Mouse (Mus musculus): ENCODE data around the gene Olfr901. TPM values are rescaled to one million over a fixed set of nuclear protein-coding genes. Genes with fewer than 3 reads are reported as not detected.
"Not testable (repeated sequence)": the region's sequence is repeated elsewhere in the genome, so short reads cannot be mapped to it uniquely, and the experiment has no call there.

Olfr901 gene
- not detected in 2 replicates for polyA plus RNA-seq (2016; fragmentation: Nextera tagmentation; extraction: Ambion mirVana)

DNA sequence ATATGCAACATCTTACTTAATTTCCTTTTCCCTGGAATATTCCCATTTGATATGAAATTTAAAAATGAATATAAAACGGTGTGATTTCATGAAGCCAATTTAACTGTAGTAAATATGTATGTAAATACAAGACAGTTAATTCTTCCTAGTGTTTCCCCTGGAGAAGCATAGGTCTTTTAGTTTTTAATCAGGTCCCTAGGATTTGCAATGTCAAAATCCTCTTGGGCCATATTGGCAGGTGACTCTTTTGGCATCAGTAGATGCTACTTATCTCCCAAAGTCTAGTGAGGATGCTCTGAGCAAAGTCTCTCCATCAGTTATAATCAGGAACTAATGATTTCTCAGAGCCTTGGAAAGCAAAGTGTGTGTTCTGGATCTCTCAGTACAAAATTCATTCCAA, at the start of gene Olfr901:
Gene Olfr901 (plus strand): TSS at position 301 of the 400 bp plus-strand sequence.
- WGBS, result 79% methylated on average over 1 of the region's 1 CpGs
- no peak for ATAC-seq (ENCODE audit: insufficient number of reproducible peaks, insufficient read depth, low FRiP score, low TSS enrichment, low read depth)
- no peak within 1 kb of the TSS for H3K4me2 ChIP-seq
- no peak within 1 kb of the TSS for H3K27ac ChIP-seq
- H3K27me3 ChIP-seq, result no peaks in the 10 kb centered on the region
- H3K36me3 ChIP-seq, result no peaks in the 10 kb centered on the region
- no peak within 1 kb of the TSS for H3K9ac ChIP-seq (replicated peaks)
- H3K4me1 ChIP-seq (replicated peaks), result no peaks in the 10 kb centered on the region
- H3K9me3 ChIP-seq, result no peaks in the 10 kb centered on the region
- no peak within 1 kb of the TSS for H3K4me3 ChIP-seq (replicated peaks)

DNA sequence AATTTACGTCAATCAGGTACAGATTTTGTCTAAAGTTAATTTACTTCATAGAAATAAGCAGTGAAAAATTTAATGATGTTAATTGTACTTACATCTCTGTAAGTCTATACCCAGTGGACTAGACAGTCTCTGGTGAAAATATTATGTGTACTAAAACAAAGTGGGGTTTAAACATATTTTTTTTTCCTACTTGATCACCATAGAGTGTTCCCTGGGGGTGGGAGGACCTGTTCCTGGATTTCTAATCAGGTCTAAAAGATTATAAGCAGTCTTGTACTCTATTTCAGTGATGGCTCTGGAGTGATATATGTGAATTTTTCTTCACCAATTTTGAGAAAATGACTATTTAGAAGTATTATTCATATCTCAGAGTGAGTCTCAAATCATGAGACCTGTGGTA, 27.9 kb upstream of the Olfr901 start, which contains the start of gene Olfr147:
Gene Olfr147 (plus strand): TSS at position 301 of the 400 bp plus-strand sequence.
- Histone ChIP-seq H3K4me1 (replicated peaks) (no peaks in the 10 kb centered on the region), H3K9me3 (no peaks in the 10 kb centered on the region), H3K4me3 (replicated peaks) (no peak within 1 kb of the TSS), H3K9ac (replicated peaks) (no peak within 1 kb of the TSS), H3K36me3 (no peaks in the 10 kb centered on the region), H3K27ac (no peak within 1 kb of the TSS), H3K4me2 (no peak within 1 kb of the TSS), H3K27me3 (no peaks in the 10 kb centered on the region)
- no peak for ATAC-seq (ENCODE audit: insufficient number of reproducible peaks, insufficient read depth, low FRiP score, low TSS enrichment, low read depth)
- 90% methylated on average over 1 of the region's 1 CpGs for WGBS

DNA sequence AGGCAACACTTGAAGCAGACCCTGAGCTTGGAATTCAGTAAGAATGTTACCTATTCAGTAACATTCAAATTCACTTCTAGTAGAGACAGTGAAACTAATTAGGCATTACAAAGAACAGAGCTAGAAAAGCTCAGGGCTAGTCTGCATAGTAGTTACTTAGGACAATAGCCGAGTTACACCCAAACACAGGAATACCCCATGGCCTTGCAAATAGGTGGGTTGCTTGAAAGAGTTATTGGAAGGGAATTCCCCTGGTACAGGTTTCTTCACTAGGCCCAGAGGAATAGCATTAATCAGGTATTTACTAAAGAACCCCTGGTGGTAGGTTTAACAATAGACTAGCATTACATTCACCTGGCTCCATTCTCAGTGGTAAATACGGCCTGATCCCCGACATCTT, 21.8 kb upstream of the Olfr901 start:
- ATAC-seq (ENCODE audit: insufficient number of reproducible peaks, insufficient read depth, low FRiP score, low TSS enrichment, low read depth); H3K4me2 ChIP-seq: not testable (repeated sequence)
- 83% methylated on average over 3 of the region's 3 CpGs for WGBS

DNA sequence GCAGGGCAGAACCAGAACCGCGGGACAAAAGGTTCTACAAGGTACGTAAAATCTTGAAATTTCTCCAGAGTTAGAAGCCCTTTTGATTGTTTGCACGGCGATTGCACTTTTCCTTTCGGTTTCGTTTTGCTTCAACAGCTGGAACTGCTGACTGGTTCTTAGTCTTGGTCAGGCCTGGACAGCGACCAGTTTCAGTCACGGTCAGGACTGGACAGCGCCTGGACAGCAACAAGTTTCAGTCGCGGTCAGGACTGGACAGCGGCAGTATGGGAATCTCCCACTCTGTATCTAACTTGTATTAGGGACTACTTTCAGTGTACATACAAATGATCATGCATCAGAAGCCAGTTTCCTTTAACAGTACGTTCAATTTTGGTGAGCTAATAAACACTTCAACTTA, 15.8 kb upstream of the Olfr901 start:
- not testable (repeated sequence) for H3K36me3 ChIP-seq; H3K27me3 ChIP-seq; H3K4me2 ChIP-seq; H3K9ac ChIP-seq (replicated peaks); H3K27ac ChIP-seq; H3K4me1 ChIP-seq (replicated peaks); ATAC-seq (ENCODE audit: insufficient number of reproducible peaks, insufficient read depth, low FRiP score, low TSS enrichment, low read depth); H3K4me3 ChIP-seq (replicated peaks)
- 91% methylated on average over 14 of the region's 14 CpGs for WGBS
- peaks cover 18% of the 10 kb centered on the region for H3K9me3 ChIP-seq

More for the DNA sequence above, 21.8 kb upstream of the Olfr901 start:
- H3K36me3 ChIP-seq; H3K4me3 ChIP-seq (replicated peaks); H3K27me3 ChIP-seq; H3K9ac ChIP-seq (replicated peaks); H3K9me3 ChIP-seq; H3K4me1 ChIP-seq (replicated peaks); H3K27ac ChIP-seq: not testable (repeated sequence)

DNA sequence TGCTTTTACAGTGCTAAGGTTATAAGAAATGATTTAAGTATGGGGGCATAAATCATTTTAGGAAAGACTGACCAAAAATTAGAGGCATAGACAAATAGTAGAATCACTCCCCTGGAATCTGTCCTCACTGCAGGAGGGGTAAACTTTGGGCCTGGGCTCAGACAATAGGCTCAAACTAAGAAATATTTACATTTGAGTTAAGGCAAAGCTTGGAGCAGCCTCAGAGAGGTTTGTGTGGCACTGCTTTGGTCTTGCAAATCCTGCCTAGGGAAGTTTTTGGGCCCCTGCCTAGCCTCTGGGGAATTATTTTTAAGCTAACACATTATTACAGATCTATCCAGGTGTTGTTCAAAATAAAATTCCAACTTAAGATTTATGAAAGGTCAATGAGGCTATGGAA, 5.5 kb upstream of the Olfr901 start:
- no peak overlapping the region for H3K4me2 ChIP-seq
- ATAC-seq (ENCODE audit: insufficient number of reproducible peaks, insufficient read depth, low FRiP score, low TSS enrichment, low read depth), result no peak
- no peak overlapping the region for H3K27ac ChIP-seq
- no peak overlapping the region for H3K4me3 ChIP-seq (replicated peaks)
- no peaks in the 10 kb centered on the region for H3K4me1 ChIP-seq (replicated peaks)
- no peak overlapping the region for H3K9ac ChIP-seq (replicated peaks)
- no peaks in the 10 kb centered on the region for H3K27me3 ChIP-seq
- no peaks in the 10 kb centered on the region for H3K9me3 ChIP-seq
- no peaks in the 10 kb centered on the region for H3K36me3 ChIP-seq

DNA sequence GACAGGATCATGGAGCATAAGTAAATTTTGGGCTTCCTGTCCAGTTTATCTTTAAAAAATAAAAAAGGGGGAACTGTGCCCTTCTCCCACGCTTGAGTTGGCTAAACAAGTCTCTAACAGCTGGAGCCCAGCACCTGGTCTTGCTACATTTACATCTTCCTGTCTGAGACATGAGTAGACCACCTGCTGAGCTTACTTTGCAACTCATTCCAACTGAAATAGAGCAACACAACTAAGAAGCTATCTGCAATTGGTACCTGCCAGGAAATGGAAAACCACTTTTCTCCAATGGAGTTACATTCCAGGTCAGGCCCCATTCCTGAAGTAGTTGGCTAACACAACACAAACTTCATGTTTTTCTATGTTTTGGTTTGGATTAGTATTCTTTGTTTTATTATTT, 2.2 kb upstream of the Olfr901 start:
- Histone ChIP-seq H3K27ac (no peak overlapping the region), H3K27me3 (no peaks in the 10 kb centered on the region), H3K9me3 (no peaks in the 10 kb centered on the region), H3K4me3 (replicated peaks) (no peak overlapping the region), H3K4me1 (replicated peaks) (no peaks in the 10 kb centered on the region), H3K9ac (replicated peaks) (no peak overlapping the region), H3K36me3 (no peaks in the 10 kb centered on the region), H3K4me2 (no peak overlapping the region)
- WGBS, result 61% methylated on average over 1 of the region's 1 CpGs
- ATAC-seq (ENCODE audit: insufficient number of reproducible peaks, insufficient read depth, low FRiP score, low TSS enrichment, low read depth), result no peak

DNA sequence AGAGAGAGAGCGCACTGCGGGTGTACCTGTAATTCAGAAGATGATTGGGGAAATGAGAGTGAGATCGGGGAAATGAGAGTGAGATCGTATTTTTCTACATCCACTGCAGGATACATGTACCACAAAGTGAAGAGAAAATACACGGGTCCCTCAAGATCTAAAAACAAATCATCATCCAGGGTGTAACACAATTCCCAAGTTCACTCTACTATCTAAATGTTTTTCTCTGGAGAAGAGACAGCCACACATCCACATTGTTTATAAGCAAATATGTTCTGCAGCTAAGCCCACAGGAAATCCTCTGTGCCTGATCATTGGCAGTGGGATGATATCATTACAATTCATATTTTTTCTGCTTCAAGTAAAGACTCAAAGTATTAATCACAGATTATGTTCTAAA, 18.1 kb downstream of the Olfr901 start, which contains the start of gene Olfr902:
Gene Olfr902 (plus strand): TSS at position 301 of the 400 bp plus-strand sequence.
- WGBS, result 84% methylated on average over 5 of the region's 5 CpGs

DNA sequence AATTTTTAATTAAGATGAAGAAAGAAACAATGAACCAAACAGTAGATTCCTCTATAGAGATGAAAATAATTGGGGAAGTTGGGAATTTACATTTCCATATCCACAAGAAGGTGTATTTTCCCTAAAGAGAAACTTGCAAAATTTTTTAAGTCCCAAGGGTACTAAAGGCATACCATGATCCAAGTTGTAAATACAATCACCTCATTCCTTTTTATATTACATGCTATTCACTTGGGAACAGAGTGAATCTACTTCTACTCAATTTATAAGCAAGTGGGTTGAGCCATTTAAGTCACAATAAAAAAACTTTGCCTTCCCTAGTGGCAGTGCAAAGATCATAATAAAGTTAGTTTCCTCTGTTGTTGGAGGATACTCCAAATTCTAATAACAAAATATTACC, 33.6 kb downstream of the Olfr901 start, which contains the start of gene Olfr904:
Gene Olfr904 (plus strand): TSS at position 301 of the 400 bp plus-strand sequence.
- H3K9ac ChIP-seq (replicated peaks), result no peak within 1 kb of the TSS
- H3K36me3 ChIP-seq, result no peaks in the 10 kb centered on the region
- H3K27ac ChIP-seq, result no peak within 1 kb of the TSS
- H3K27me3 ChIP-seq, result no peaks in the 10 kb centered on the region
- H3K4me1 ChIP-seq (replicated peaks), result no peaks in the 10 kb centered on the region
- H3K9me3 ChIP-seq, result no peaks in the 10 kb centered on the region
- ATAC-seq (ENCODE audit: insufficient number of reproducible peaks, insufficient read depth, low FRiP score, low TSS enrichment, low read depth), result no peak
- no peak within 1 kb of the TSS for H3K4me3 ChIP-seq (replicated peaks)
- no peak within 1 kb of the TSS for H3K4me2 ChIP-seq

More for the DNA sequence above, 18.1 kb downstream of the Olfr901 start, which contains the start of gene Olfr902:
- Histone ChIP-seq H3K27ac (no peak within 1 kb of the TSS), H3K4me1 (replicated peaks) (no peaks in the 10 kb centered on the region), H3K4me3 (replicated peaks) (no peak within 1 kb of the TSS), H3K36me3 (no peaks in the 10 kb centered on the region), H3K4me2 (no peak within 1 kb of the TSS), H3K9ac (replicated peaks) (no peak within 1 kb of the TSS), H3K9me3 (no peaks in the 10 kb centered on the region), H3K27me3 (no peaks in the 10 kb centered on the region)
- no peak for ATAC-seq (ENCODE audit: insufficient number of reproducible peaks, insufficient read depth, low FRiP score, low TSS enrichment, low read depth)

DNA sequence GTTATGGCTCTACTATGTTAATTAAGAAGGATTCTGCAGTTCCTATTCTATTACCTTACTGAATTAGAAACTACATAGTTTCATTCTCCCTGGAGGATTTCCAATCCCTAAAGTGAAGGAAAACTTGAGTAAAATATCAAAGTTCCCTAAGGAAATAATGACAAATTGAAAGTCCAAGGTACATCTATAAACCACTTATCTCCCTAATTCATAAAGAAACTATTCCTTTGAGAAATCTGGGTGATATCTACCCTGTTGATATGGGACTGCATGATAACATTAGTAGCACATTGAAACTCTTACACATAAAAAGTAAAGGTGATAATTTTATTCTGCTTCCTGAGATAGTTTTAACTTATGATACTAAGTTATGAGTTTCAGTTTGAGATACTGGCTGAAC, 41.6 kb downstream of the Olfr901 start, which contains the start of gene Olfr905:
Gene Olfr905 (plus strand): TSS at position 301 of the 400 bp plus-strand sequence.
- Histone ChIP-seq H3K4me2 (no peak within 1 kb of the TSS), H3K9me3 (no peaks in the 10 kb centered on the region), H3K4me3 (replicated peaks) (no peak within 1 kb of the TSS), H3K36me3 (no peaks in the 10 kb centered on the region), H3K4me1 (replicated peaks) (no peaks in the 10 kb centered on the region), H3K27me3 (no peaks in the 10 kb centered on the region), H3K9ac (replicated peaks) (no peak within 1 kb of the TSS), H3K27ac (no peak within 1 kb of the TSS)
- ATAC-seq (ENCODE audit: insufficient number of reproducible peaks, insufficient read depth, low FRiP score, low TSS enrichment, low read depth), result no peak

Other genes starting within 250 kb of the Olfr901 start
- not detected in 2 replicates for gene Olfr891, start 248.6 kb upstream of the Olfr901 start, polyA plus RNA-seq (2016; fragmentation: Nextera tagmentation; extraction: Ambion mirVana)
- not detected in 2 replicates for gene Olfr893, start 221.1 kb upstream of the Olfr901 start, polyA plus RNA-seq (2016; fragmentation: Nextera tagmentation; extraction: Ambion mirVana)
- not detected in 2 replicates for gene Olfr894, start 211.4 kb upstream of the Olfr901 start, polyA plus RNA-seq (2016; fragmentation: Nextera tagmentation; extraction: Ambion mirVana)
- not detected in 2 replicates for gene Olfr143, start 176.7 kb upstream of the Olfr901 start, polyA plus RNA-seq (2016; fragmentation: Nextera tagmentation; extraction: Ambion mirVana)
- not detected in 2 replicates for gene Olfr895, start 161.6 kb upstream of the Olfr901 start, polyA plus RNA-seq (2016; fragmentation: Nextera tagmentation; extraction: Ambion mirVana)
- gene Olfr896-ps1, start 138.3 kb upstream of the Olfr901 start, polyA plus RNA-seq (2016; fragmentation: Nextera tagmentation; extraction: Ambion mirVana), result not detected in 2 replicates
- gene Olfr25, start 100.4 kb upstream of the Olfr901 start, polyA plus RNA-seq (2016; fragmentation: Nextera tagmentation; extraction: Ambion mirVana), result not detected in 2 replicates
- not detected in 2 replicates for gene Olfr898, start 81.0 kb upstream of the Olfr901 start, polyA plus RNA-seq (2016; fragmentation: Nextera tagmentation; extraction: Ambion mirVana)
- not detected in 2 replicates for gene Olfr250, start 62.6 kb upstream of the Olfr901 start, polyA plus RNA-seq (2016; fragmentation: Nextera tagmentation; extraction: Ambion mirVana)
- not detected in 2 replicates for gene Olfr251, start 52.4 kb upstream of the Olfr901 start, polyA plus RNA-seq (2016; fragmentation: Nextera tagmentation; extraction: Ambion mirVana)
- not detected in 2 replicates for gene Olfr147, start 27.8 kb upstream of the Olfr901 start, polyA plus RNA-seq (2016; fragmentation: Nextera tagmentation; extraction: Ambion mirVana)
- not detected in 2 replicates for gene Olfr902, start 18.2 kb downstream of the Olfr901 start, polyA plus RNA-seq (2016; fragmentation: Nextera tagmentation; extraction: Ambion mirVana)
- not detected in 2 replicates for gene Olfr904, start 33.7 kb downstream of the Olfr901 start, polyA plus RNA-seq (2016; fragmentation: Nextera tagmentation; extraction: Ambion mirVana)
- not detected in 2 replicates for gene Olfr905, start 41.7 kb downstream of the Olfr901 start, polyA plus RNA-seq (2016; fragmentation: Nextera tagmentation; extraction: Ambion mirVana)
- gene Olfr906, start 57.6 kb downstream of the Olfr901 start, polyA plus RNA-seq (2016; fragmentation: Nextera tagmentation; extraction: Ambion mirVana), result not detected in 2 replicates
- not detected in 2 replicates for gene Olfr907, start 66.3 kb downstream of the Olfr901 start, polyA plus RNA-seq (2016; fragmentation: Nextera tagmentation; extraction: Ambion mirVana)
- not detected in 2 replicates for gene Olfr911-ps1, start 92.1 kb downstream of the Olfr901 start, polyA plus RNA-seq (2016; fragmentation: Nextera tagmentation; extraction: Ambion mirVana)
- not detected in 2 replicates for gene Olfr910, start 108.4 kb downstream of the Olfr901 start, polyA plus RNA-seq (2016; fragmentation: Nextera tagmentation; extraction: Ambion mirVana)
- gene Olfr912, start 150.7 kb downstream of the Olfr901 start, polyA plus RNA-seq (2016; fragmentation: Nextera tagmentation; extraction: Ambion mirVana), result not detected in 2 replicates
- not detected in 2 replicates for gene Olfr913, start 163.3 kb downstream of the Olfr901 start, polyA plus RNA-seq (2016; fragmentation: Nextera tagmentation; extraction: Ambion mirVana)
- gene Olfr914, start 175.6 kb downstream of the Olfr901 start, polyA plus RNA-seq (2016; fragmentation: Nextera tagmentation; extraction: Ambion mirVana), result not detected in 2 replicates
- gene Olfr916, start 230.4 kb downstream of the Olfr901 start, polyA plus RNA-seq (2016; fragmentation: Nextera tagmentation; extraction: Ambion mirVana), result not detected in 2 replicates
- gene Olfr917, start 236.4 kb downstream of the Olfr901 start, polyA plus RNA-seq (2016; fragmentation: Nextera tagmentation; extraction: Ambion mirVana), result not detected in 2 replicates
- gene Olfr918, start 245.1 kb downstream of the Olfr901 start, polyA plus RNA-seq (2016; fragmentation: Nextera tagmentation; extraction: Ambion mirVana), result not detected in 2 replicates

Data from limb, embryonic 12.5 days (tissue).